Mouse (Mus musculus) urinary bladder, adult 2 months (tissue): ENCODE results near the gene Chga. TPM values are rescaled to one million over a fixed set of nuclear protein-coding genes. Genes with fewer than 3 reads are reported as not detected.

Experiments
- DNase-seq: peaks from one replicate; pipeline ENCODE4 v3.0.0; 2022; ENCODE audit warnings: low spot score
- polyA plus RNA-seq: library from polyadenylated mRNA; depleted of rRNA; stranded (reverse); fragments of >200 nt; gene quantifications from 2 replicates; pipeline ENCODE4 v1.2.3, GENCODE M21; 2012; rRNA removed

The Chga gene
- 0.19 and 0.35 TPM in 2 replicates for polyA plus RNA-seq

GRCm38 (mm10) chr12:102554721-102555516 is at the start of gene Chga:
Gene Chga, plus strand, starts transcription at chr12:102554969.
- no peak for DNase-seq

GRCm38 (mm10) chr12:102505131-102505713 is 49.5 kb upstream of the Chga start:
- no peak for DNase-seq

DNA sequence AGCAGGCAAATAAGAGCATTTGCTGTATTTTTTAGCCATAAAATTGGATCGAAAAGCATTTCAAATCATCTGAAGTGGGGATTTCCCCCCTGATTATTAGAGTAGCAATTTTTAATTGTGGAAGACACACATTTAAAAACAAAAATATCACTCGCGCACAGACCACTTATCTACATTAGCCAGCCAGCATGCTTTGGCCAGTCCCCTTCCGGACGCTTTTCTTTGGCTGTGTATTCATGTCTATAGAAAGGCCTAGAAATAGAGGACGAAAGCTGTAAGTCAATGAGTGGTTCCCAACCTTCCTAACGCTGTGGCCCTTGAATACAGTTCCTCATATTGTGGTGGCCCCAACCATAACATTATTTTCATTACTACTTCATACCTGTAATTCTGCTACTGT is 48.8 kb upstream of the Chga start:
- no peak for DNase-seq

GRCm38 (mm10) chr12:102511363-102511762 is 43.4 kb upstream of the Chga start:
- DNase-seq = no peak

GRCm38 (mm10) chr12:102514151-102514550 is 40.6 kb upstream of the Chga start:
- DNase-seq = no peak

- no peak for DNase-seq
These were observed 40.0 kb upstream of the Chga start for GRCm38 (mm10) chr12:102514751-102515150.

- no peak for DNase-seq
These were observed 38.6 kb upstream of the Chga start for GRCm38 (mm10) chr12:102516151-102516550.

DNA sequence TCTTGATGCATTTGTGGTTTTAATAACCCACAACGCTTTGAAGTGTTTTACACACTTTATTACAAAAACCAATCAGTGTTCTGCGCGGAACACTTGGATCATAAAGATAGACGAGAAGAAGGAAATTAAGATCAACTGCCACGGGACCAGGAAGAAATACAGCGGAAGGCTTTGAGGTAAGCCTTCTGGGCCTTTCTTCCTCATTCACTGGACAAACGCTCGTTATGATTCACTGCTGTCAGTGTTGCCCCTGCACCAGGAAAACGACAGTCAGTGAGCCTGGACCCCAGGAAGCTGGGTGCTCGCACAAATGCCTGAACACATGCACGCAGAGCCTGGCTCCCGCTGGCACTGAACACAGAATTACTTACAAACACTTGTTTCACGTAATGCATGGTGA is 37.1 kb upstream of the Chga start:
- no peak for DNase-seq

- no peak for DNase-seq
These were observed 34.6 kb upstream of the Chga start for GRCm38 (mm10) chr12:102519929-102520720.

DNA sequence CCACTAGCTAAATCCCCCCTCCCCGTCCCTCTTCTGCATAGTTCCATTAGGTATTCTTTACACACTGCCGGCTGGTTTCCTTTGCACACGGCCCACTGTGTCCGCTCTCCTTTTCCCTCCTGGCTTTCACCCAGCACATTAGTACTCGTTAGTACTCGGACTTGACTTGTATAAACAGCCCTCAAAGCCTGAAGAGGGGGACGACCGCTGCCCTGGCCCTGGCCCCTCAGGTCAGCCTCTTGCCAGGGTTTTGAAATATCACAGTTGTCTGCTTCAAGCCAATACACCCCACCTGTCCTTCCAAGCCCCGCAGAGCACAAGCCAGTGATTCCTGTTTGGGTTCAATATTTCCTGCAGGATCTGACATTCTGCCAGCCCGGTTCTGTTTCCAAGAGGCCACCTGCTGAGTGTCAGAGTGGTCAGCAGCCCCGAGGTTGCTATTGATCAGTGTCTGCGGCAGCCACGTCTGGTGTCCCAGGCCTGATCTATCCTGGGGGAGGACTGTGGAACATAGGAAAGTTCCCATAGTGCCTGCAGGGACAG is 32.9 kb upstream of the Chga start:
- no peak for DNase-seq

DNA sequence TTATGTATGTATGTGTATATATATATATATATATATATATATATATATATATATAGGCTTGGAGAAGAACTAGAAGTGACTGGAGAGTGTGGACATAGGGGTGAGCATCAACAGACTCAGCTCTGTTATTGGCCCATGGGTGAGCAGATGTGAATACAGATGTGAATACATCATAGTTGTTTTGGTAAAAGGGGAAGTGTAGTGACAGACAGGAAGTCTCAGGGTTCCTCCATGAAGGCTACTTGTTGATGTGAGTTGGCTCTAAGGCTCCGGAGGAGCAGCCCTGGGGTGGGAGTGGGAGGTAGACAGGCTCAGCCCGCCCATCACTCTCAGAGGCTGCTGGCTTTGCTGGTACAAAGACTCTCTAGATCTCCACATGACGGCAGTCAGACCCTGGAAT is 30.6 kb upstream of the Chga start:
- DNase-seq = no peak

DNA sequence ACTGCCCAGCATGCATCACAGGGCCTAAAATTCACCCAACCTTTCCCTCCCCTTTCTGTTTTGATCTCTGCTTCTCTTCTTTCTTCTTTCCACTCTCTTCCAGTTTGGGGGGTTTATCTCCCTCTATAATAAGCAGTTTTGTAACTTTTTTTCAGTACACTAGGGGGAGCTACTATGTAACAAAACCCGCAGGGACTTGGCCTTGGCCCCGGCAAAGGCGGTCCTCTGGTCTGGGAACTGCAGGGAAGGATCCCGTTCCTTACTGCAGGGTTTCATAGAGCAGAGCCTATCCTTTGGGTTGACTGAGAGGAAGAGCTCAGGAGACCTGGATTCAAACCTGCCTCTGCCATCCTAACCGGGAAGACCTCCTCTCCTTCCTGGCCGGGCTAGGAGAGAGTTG is 30.0 kb upstream of the Chga start:
- no peak for DNase-seq

DNA sequence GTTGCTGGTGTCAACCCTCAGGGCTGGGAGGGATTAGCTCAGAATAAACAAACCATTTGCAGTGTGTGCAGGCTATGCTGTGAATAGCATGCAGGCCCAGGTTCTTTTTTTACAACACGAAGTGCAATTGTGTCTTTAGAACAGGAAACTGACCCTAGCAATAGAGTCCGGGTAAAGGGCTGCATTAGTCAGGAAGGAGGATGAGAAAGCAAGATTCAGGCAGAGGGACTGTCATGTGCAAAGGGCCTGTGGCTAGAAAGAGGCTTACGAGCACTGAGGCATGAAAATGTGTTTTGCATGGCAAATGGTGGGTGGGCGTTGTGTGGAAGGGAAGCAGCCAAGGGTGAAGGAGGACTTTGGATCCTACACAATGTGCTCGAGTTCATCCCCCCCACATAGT is 26.8 kb upstream of the Chga start:
- no peak for DNase-seq

GRCm38 (mm10) chr12:102535796-102536195 is 19.0 kb upstream of the Chga start:
- DNase-seq = no peak

DNA sequence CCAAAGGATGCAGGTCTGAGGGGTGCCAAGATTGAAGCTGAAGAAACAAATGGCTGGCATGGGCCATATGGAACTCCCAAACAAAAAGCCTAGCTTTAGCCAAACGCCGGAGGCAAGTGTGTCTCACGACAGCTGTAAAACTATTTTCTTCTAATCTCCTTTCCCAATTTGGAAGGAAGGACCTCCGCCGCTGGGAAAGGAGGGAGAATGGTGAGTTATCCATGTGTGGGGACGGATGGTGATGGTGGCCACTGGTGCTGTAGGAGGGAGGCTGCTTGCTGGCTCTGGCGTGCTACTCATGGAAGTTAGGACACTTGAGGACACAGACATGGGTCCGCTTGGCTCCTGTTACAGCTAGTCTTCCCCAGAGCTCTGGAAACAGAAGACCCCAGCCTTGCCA is 14.5 kb upstream of the Chga start:
- DNase-seq = no peak

DNA sequence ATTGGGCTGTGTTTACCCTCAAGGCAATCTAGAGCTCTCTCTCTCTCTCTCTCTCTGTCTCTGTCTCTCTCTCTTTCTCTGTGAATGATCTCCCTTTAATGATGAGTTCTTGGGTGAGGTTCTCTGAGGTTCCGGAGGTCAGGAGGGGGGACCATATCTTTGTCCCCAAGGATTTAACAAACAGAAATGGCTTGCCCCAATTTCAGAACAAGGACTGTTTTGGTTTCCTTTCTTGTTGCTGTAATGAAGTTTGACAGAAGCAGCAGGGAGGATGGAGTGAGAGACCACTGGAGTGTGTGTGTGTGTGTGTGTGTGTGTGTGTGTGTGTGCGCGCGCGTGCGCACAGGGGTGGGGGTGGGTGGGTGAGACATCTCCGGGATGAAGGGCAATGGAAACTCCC is 13.6 kb upstream of the Chga start:
- DNase-seq = no peak

DNA sequence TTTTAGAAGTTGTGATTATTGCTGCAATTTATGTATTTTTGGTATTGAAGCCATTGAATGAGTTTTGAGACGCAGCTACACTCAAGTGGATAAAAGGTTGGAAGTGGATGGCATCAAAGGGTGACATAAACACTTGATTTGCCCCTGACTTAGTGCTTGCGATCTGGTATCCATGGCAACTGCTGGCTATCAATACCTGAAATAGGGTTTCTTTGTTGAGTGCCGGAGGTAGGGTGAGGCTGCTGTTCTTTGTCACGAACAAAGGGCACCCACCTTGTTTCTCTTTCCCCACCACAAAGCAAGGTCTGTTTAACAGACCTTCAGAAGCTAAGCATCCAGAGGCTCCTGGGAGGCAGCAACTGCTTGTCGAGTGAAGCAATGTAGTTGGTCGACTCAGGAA is 9.6 kb upstream of the Chga start:
- no peak for DNase-seq

GRCm38 (mm10) chr12:102550529-102550928 is 4.2 kb upstream of the Chga start:
- DNase-seq = no peak

DNA sequence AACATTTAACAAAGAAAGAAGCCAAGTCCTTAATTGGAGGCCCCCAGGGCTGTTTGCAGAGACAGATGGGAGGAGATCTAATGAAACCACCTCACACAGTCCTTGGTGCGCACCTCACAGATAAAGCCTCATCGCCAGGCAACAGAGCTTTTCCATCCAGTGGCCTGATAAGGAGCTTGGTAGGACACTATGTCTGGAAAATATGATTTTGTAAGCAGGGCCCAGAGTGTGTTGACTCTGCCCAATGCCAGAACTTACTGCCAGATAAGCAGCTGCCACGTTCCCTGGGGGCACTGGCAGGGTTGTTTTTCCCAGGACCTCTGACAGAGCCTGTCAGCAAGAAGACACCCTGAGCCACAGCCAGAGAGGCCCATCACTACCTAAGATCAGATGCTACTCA is 3.6 kb upstream of the Chga start:
- DNase-seq = no peak

- DNase-seq = no peak
These were observed 2.8 kb upstream of the Chga start for GRCm38 (mm10) chr12:102552001-102552400.

DNA sequence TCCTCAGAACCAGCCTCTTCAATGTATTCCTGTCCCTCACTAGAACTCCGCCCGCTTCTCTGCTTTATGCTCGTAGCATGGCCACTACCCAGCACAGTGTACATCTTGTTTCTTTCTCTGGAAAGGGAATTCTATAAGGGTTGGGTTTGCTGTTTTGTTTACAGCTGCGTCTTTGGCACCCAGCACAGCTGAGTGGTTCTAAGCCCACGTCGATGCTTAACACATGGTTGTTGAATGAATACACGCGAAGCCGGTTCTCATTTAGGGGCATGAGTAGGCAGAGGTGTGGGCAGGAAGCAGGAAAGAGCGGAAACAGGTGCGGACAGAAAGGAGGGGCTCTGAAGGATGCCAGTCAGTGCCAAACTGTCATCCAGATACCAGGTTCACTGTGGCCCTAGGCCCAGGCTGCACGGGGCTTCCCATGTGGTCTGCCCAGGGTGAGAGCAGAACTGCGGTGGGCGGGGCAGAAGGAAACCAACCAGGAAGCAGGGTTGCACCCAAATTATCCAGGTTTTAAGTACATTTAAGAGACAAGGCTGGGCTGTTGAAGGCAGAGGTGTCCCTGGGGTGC is 979 bp upstream of the Chga start:
- DNase-seq = no peak

DNA sequence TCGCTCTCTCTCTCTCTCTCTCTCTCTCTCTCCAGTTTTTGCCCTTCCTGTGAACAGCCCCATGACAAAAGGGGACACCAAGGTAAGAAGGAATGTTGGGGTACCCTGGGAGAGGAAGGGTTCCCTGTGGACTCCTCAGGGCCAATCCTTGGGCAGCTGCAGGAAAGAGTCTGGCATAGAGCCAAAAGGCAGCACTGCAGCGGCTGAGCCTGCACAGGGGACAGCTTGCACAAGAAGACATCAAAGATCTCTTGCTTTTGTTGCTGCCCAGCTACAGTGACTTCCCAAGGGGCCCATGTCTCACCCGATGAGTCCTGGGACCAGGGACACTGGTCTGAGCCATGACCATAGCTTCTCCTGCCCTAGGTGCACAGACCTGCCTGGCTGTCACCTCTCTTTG is 1.1 kb downstream of the Chga start:
- no peak for DNase-seq
